Mouse (Mus musculus): ENCODE data around the gene Ift88.

The Ift88 gene

GRCm38 (mm10) chr14:57423432-57424211 is at the start of gene Ift88:
Gene Ift88 (plus strand): TSS chr14:57424062.
- peak; percentile 85 for DNase-seq (ENCODE audit: low read depth, low spot score)

- DNase-seq (ENCODE audit: low read depth, low spot score) = no peak
Measured at GRCm38 (mm10) chr14:57375205-57375604, 48.7 kb upstream of the Ift88 start.

- DNase-seq (ENCODE audit: low read depth, low spot score) = no peak
Measured at GRCm38 (mm10) chr14:57376016-57376415, 47.8 kb upstream of the Ift88 start.

- no peak for DNase-seq (ENCODE audit: low read depth, low spot score)
Measured at GRCm38 (mm10) chr14:57376956-57377355, 46.9 kb upstream of the Ift88 start.

GRCm38 (mm10) chr14:57377531-57377930 is 46.3 kb upstream of the Ift88 start:
- DNase-seq (ENCODE audit: low read depth, low spot score) = no peak

GRCm38 (mm10) chr14:57385667-57386066 is 38.2 kb upstream of the Ift88 start:
- no peak for DNase-seq (ENCODE audit: low read depth, low spot score)

- DNase-seq (ENCODE audit: low read depth, low spot score) = peak; percentile 36
Measured at GRCm38 (mm10) chr14:57386758-57387561, 36.9 kb upstream of the Ift88 start.

- no peak for DNase-seq (ENCODE audit: low read depth, low spot score)
Measured at GRCm38 (mm10) chr14:57391621-57392020, 32.2 kb upstream of the Ift88 start.

GRCm38 (mm10) chr14:57392278-57392677 is 31.6 kb upstream of the Ift88 start:
- DNase-seq (ENCODE audit: low read depth, low spot score) = no peak

- no peak for DNase-seq (ENCODE audit: low read depth, low spot score)
Measured at GRCm38 (mm10) chr14:57395470-57395869, 28.4 kb upstream of the Ift88 start.

GRCm38 (mm10) chr14:57397221-57397620 is 26.6 kb upstream of the Ift88 start:
- DNase-seq (ENCODE audit: low read depth, low spot score) = no peak

- DNase-seq (ENCODE audit: low read depth, low spot score) = peak; percentile 93
Measured at GRCm38 (mm10) chr14:57398065-57398757, 25.7 kb upstream of the Ift88 start, which contains the start of gene Cryl1. Gene Cryl1 (minus strand): TSS chr14:57398529.

- DNase-seq (ENCODE audit: low read depth, low spot score) = peak; percentile 10
Measured at GRCm38 (mm10) chr14:57398813-57399427, 24.9 kb upstream of the Ift88 start.

- no peak for DNase-seq (ENCODE audit: low read depth, low spot score)
Measured at GRCm38 (mm10) chr14:57402815-57403214, 21.0 kb upstream of the Ift88 start.

GRCm38 (mm10) chr14:57407039-57407987 is 16.5 kb upstream of the Ift88 start:
- peak; percentile 66 for DNase-seq (ENCODE audit: low read depth, low spot score)

GRCm38 (mm10) chr14:57408100-57408499 is 15.8 kb upstream of the Ift88 start:
- DNase-seq (ENCODE audit: low read depth, low spot score) = no peak

GRCm38 (mm10) chr14:57409106-57409505 is 14.8 kb upstream of the Ift88 start:
- peak; percentile 17 for DNase-seq (ENCODE audit: low read depth, low spot score)

- DNase-seq (ENCODE audit: low read depth, low spot score) = no peak
Measured at GRCm38 (mm10) chr14:57412166-57412565, 11.7 kb upstream of the Ift88 start.

GRCm38 (mm10) chr14:57417187-57417586 is 6.7 kb upstream of the Ift88 start:
- DNase-seq (ENCODE audit: low read depth, low spot score) = no peak

- DNase-seq (ENCODE audit: low read depth, low spot score) = no peak
Measured at GRCm38 (mm10) chr14:57424212-57424561, 325 bp downstream of the Ift88 start.

GRCm38 (mm10) chr14:57430451-57430850 is 6.6 kb downstream of the Ift88 start:
- no peak for DNase-seq (ENCODE audit: low read depth, low spot score)

Measured in forelimb bud, embryonic 11.5 days (tissue).